8 mouse cellular contexts compared by ENCODE assay signal in genomic region chr6:114917129-114917528, GRCm38 (mm10). TPM values are rescaled to one million over a fixed set of nuclear protein-coding genes. Genes with fewer than 3 reads are reported as not detected.
A peak's percentile ranks its signal among the peaks of the same experiment; 100 is the strongest.
DNase-seq lines count a peak whose midpoint lies in the region; ATAC-seq and TF ChIP-seq lines count a peak whose summit lies in the region.

No protein-coding gene starts in this region.

- H3K4me2 ChIP-seq in heart, embryonic 11.5 days, result peak overlapping the region; percentile 67
- H3K4me2 ChIP-seq in hindbrain, embryonic 13.5 days, result peak overlapping the region; percentile 67
- H3K4me2 ChIP-seq in midbrain, embryonic 12.5 days (replicated peaks), result peak overlapping the region; percentile 75

- no peaks in the 10 kb centered on the region for H3K36me3 ChIP-seq in heart, embryonic 11.5 days (ENCODE audit: control insufficient read depth, insufficient read depth, low read length)
- H3K36me3 ChIP-seq in hindbrain, embryonic 13.5 days, result no peaks in the 10 kb centered on the region
- H3K36me3 ChIP-seq in midbrain, embryonic 12.5 days, result no peaks in the 10 kb centered on the region

- no peak for TF ChIP-seq POLR2A in cortical plate, adult 2 months (IDR thresholded peaks at IDR 0.05; ENCODE audit: extremely low read depth, insufficient read depth, low read length)

- WGBS in heart, embryonic 11.5 days (ENCODE audit: insufficient replicate concordance), result 58% methylated on average over 11 of the region's 11 CpGs
- WGBS in hindbrain, embryonic 13.5 days, result 47% methylated on average over 11 of the region's 11 CpGs
- WGBS in midbrain, embryonic 12.5 days, result 59% methylated on average over 11 of the region's 11 CpGs

- H3K9me3 ChIP-seq in heart, embryonic 11.5 days (replicated peaks; ENCODE audit: control insufficient read depth, low read length), result no peaks in the 10 kb centered on the region
- H3K9me3 ChIP-seq in hindbrain, embryonic 13.5 days, result no peaks in the 10 kb centered on the region
- H3K9me3 ChIP-seq in midbrain, embryonic 12.5 days, result no peaks in the 10 kb centered on the region

- no peak for ATAC-seq in heart, embryonic 11.5 days (replicated peaks; ENCODE audit: insufficient number of reproducible peaks, low FRiP score, low TSS enrichment)
- no peak for ATAC-seq in hindbrain, embryonic 13.5 days (ENCODE audit: low FRiP score)
- ATAC-seq in midbrain, embryonic 12.5 days (ENCODE audit: low FRiP score, low read depth), result no peak

- no peaks in the 10 kb centered on the region for H3K27me3 ChIP-seq in heart, embryonic 11.5 days (ENCODE audit: control insufficient read depth, insufficient read depth, low read length)
- H3K27me3 ChIP-seq in hindbrain, embryonic 13.5 days, result no peaks in the 10 kb centered on the region
- no peaks in the 10 kb centered on the region for H3K27me3 ChIP-seq in midbrain, embryonic 12.5 days

- H3K4me1 ChIP-seq in heart, embryonic 11.5 days (ENCODE audit: control insufficient read depth, insufficient read depth, low read length), result peaks cover 75% of the 10 kb centered on the region
- H3K4me1 ChIP-seq in cortical plate, adult 2 months (ENCODE audit: control insufficient read depth, insufficient read depth, low read length), result peaks cover 15% of the 10 kb centered on the region
- peaks cover 96% of the 10 kb centered on the region for H3K4me1 ChIP-seq in hindbrain, embryonic 13.5 days (replicated peaks)
- H3K4me1 ChIP-seq in midbrain, embryonic 12.5 days, result peaks cover 82% of the 10 kb centered on the region

- peak overlapping the region; percentile 17; the same call in 1 of the 2 replicates for H3K27ac ChIP-seq in heart, embryonic 11.5 days (ENCODE audit: low read depth, low read length)
- H3K27ac ChIP-seq in cortical plate, adult 2 months (ENCODE audit: insufficient read depth, low read length), result peak overlapping the region; percentile 20; the same call in 1 of the 2 replicates
- no peak overlapping the region for H3K27ac ChIP-seq in hindbrain, embryonic 13.5 days
- 0 out of 2 replicates have a peak overlapping the region, but pooled peaks have one; percentile 10 for H3K27ac ChIP-seq in midbrain, embryonic 12.5 days (replicated peaks)

- peak overlapping the region; percentile 3; the same call in 1 of the 2 replicates for H3K4me3 ChIP-seq in heart, embryonic 11.5 days (ENCODE audit: low read depth, low read length)
- no peak overlapping the region for H3K4me3 ChIP-seq in cortical plate, adult 2 months (ENCODE audit: insufficient read depth, low read length)
- H3K4me3 ChIP-seq in hindbrain, embryonic 13.5 days, result no peak overlapping the region
- peak overlapping the region; percentile 12; the same call in 1 of the 2 replicates for H3K4me3 ChIP-seq in midbrain, embryonic 12.5 days

- intact Hi-C loops in heart, postnatal 25 days (cut with DNase I), result loop anchor here (2.0 kb wide), 1 partner anchor 14 kb away; no protein-coding TSS in a partner anchor

- DNase-seq in heart, postnatal 25 days (ENCODE audit: low spot score), result no peak
- DNase-seq in frontal cortex, adult 2 months (ENCODE audit: extremely low spot score in 1 of 2, low spot score in 1 of 2), result no peak
- DNase-seq in testis, postnatal 14 days (ENCODE audit: low spot score), result no peak
- no peak for DNase-seq in frontal cortex, postnatal 36 days (ENCODE audit: low spot score in 2 of 2)

- H3K9ac ChIP-seq in heart, embryonic 11.5 days (ENCODE audit: low read depth, low read length), result 0 out of 2 replicates have a peak overlapping the region, but pooled peaks have one; percentile 34
- H3K9ac ChIP-seq in hindbrain, embryonic 13.5 days, result no peak overlapping the region
- H3K9ac ChIP-seq in midbrain, embryonic 12.5 days (replicated peaks), result no peak overlapping the region

- no peak for TF ChIP-seq CTCF in cortical plate, adult 2 months (IDR thresholded peaks at IDR 0.05; ENCODE audit: extremely low read depth, insufficient read depth, low read length)

RNA-seq across cellular contexts. Expression of gene Vgll4, which starts 52.7 kb away (rescaled TPM):
- polyA plus RNA-seq in heart, embryonic 11.5 days (2014; fragmentation: Nextera tagmentation; extraction: Ambion mirVana), result 49.1 and 51.6 TPM in 2 replicates
- total RNA-seq in heart, postnatal 25 days (2021), result 10 to 100 TPM; 24.3 to 24.9 TPM
- polyA plus RNA-seq in cortical plate, adult 2 months (2012; rRNA removed), result 42.8 and 44.8 TPM in 2 replicates
- polyA plus RNA-seq in hindbrain, embryonic 13.5 days (2015; fragmentation: Nextera tagmentation; extraction: Ambion mirVana), result 62.4 and 65.9 TPM in 2 replicates
- 79.2 and 85.6 TPM in 2 replicates for polyA plus RNA-seq in midbrain, embryonic 12.5 days (2016; fragmentation: Nextera tagmentation; extraction: Ambion mirVana)
- 33.5 and 37.6 TPM in 2 replicates for polyA plus RNA-seq in frontal cortex, adult 2 months (2012; rRNA removed)

Comparison
In these comparisons a context has a peak if more than half of its experiments do, and no peak if none do; other contexts are left out.
1. H3K4me3 ChIP-seq: peak in heart, embryonic 11.5 days (single experiment) and midbrain, embryonic 12.5 days (single experiment); none in cortical plate, adult 2 months (single experiment) and hindbrain, embryonic 13.5 days (single experiment).
2. Peak in every context shown above with its lines, with median percentiles within 50 percentile points of each other: H3K4me2 ChIP-seq.